32 mouse cellular contexts compared by ENCODE assay signal in the genomic region with DNA sequence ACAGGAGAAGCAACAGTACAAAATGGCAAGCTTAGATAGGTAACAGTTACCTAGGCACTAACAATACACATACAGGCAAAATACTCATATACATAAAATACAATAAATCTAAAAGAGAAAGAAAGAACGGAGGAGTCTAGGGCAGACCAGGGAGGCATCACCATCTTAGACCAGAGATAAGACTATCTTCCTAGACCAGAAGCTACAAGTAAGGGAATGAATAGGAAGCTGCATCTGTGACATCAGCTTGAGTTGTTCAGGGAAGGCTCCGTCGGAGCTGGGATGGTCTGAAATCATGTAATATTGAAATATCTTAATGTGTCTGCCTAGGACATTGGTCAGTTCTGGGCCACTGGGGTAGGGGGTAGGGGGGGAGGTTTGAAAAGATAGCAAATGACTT. TPM values are rescaled to one million over a fixed set of nuclear protein-coding genes. Genes with fewer than 3 reads are reported as not detected.
DNase-seq lines count a peak whose midpoint lies in the region; ATAC-seq and TF ChIP-seq lines count a peak whose summit lies in the region.
"Had no signal": no experiment of that assay in that cellular context is flagged by ENCODE, and none has a peak within 500 bp of the region (broad histone marks: within the 10 kb centered on the region; RNA-seq: fewer than 3 reads in every experiment).

No protein-coding gene starts in this region.

- ATAC-seq in midbrain, embryonic 15.5 days (replicated peaks) = no peak
- ATAC-seq in midbrain, postnatal 0 days (ENCODE audit: low FRiP score) = no peak
- peak; percentile 71 for ATAC-seq in erythroid progenitor cell, adult 5-6 weeks (replicated peaks; ENCODE audit: low FRiP score, poor library complexity, severe bottlenecking)
- ATAC-seq in liver, embryonic 16.5 days (ENCODE audit: low read depth) = peak; percentile 60
- ATAC-seq in megakaryocyte, adult 5-6 weeks (ENCODE audit: poor library complexity, severe bottlenecking) = no peak
- ATAC-seq: inflammation-experienced regulatory T-cells, adult 6 months; lung, postnatal 0 days had no signal

- H3K4me2 ChIP-seq in midbrain, embryonic 15.5 days = 0 out of 2 replicates have a peak overlapping the region, but pooled peaks have one; percentile 78
- H3K4me2 ChIP-seq in midbrain, postnatal 0 days (ENCODE audit: low read depth, low read length, poor library complexity, severe bottlenecking) = no peak overlapping the region
- H3K4me2 ChIP-seq in liver, embryonic 16.5 days (ENCODE audit: low read depth, low read length) = peak overlapping the region; percentile 95

- no peak for DNase-seq in midbrain, postnatal 0 days (ENCODE audit: low spot score)
- DNase-seq in natural killer cell, adult 2 months (ENCODE audit: low spot score in 2 of 2) = no peak
- DNase-seq in lung, postnatal 10 days = no peak
- DNase-seq: adrenal gland, postnatal 36 days; cerebellum, adult 8-10 months; cerebellum, postnatal 25 days; gastrocnemius, postnatal 10 days; heart, postnatal 10 days; kidney, adult 11 months; kidney, postnatal 25 days; lung, adult 18-20 months; right cerebral cortex, postnatal 4 days; thymus, adult 2 months; thymus, postnatal 4 days had no signal

- peaks cover 18% of the 10 kb centered on the region for H3K4me1 ChIP-seq in midbrain, embryonic 15.5 days
- H3K4me1 ChIP-seq in midbrain, postnatal 0 days (ENCODE audit: insufficient read depth, low read length) = no peaks in the 10 kb centered on the region; the same call in 1 of the 2 replicates
- H3K4me1 ChIP-seq in liver, embryonic 16.5 days (ENCODE audit: control insufficient read depth, low read depth, low read length) = peaks cover 35% of the 10 kb centered on the region

- H3K27me3 ChIP-seq in midbrain, embryonic 15.5 days (replicated peaks) = peaks cover 11% of the 10 kb centered on the region; the same call in 1 of the 2 replicates
- no peaks in the 10 kb centered on the region for H3K27me3 ChIP-seq in midbrain, postnatal 0 days (ENCODE audit: insufficient read depth, low read length)
- H3K27me3 ChIP-seq in liver, embryonic 16.5 days (ENCODE audit: control insufficient read depth, insufficient read depth, low read depth, low read length) = peaks cover 4% of the 10 kb centered on the region

- WGBS in midbrain, embryonic 15.5 days = 88% methylated on average over 3 of the region's 3 CpGs
- 90% methylated on average over 3 of the region's 3 CpGs for WGBS in midbrain, postnatal 0 days
- 24% methylated on average over 3 of the region's 3 CpGs for WGBS in liver, embryonic 16.5 days (ENCODE audit: insufficient replicate concordance)

- no peak for TF ChIP-seq CTCF in midbrain, postnatal 0 days (IDR thresholded peaks at IDR 0.05)

- no peak overlapping the region for H3K9ac ChIP-seq in midbrain, embryonic 15.5 days
- no peak overlapping the region for H3K9ac ChIP-seq in midbrain, postnatal 0 days (replicated peaks; ENCODE audit: low read length, poor library complexity, severe bottlenecking)
- no peak overlapping the region for H3K9ac ChIP-seq in liver, embryonic 16.5 days (ENCODE audit: low read depth, low read length)
- H3K9ac ChIP-seq: embryonic facial prominence, embryonic 12.5 days; forebrain, embryonic 12.5 days; heart, embryonic 13.5 days; kidney, embryonic 15.5 days; limb, embryonic 12.5 days; midbrain, embryonic 12.5 days had no signal

- H3K9me3 ChIP-seq in midbrain, embryonic 15.5 days = no peaks in the 10 kb centered on the region
- no peaks in the 10 kb centered on the region for H3K9me3 ChIP-seq in midbrain, postnatal 0 days (ENCODE audit: low read length)
- no peaks in the 10 kb centered on the region for H3K9me3 ChIP-seq in liver, embryonic 16.5 days (replicated peaks; ENCODE audit: control insufficient read depth, low read length)
- H3K9me3 ChIP-seq: embryonic facial prominence, embryonic 12.5 days; forebrain, embryonic 12.5 days; hindbrain, embryonic 15.5 days; kidney, embryonic 15.5 days; limb, embryonic 12.5 days; midbrain, embryonic 12.5 days had no signal

- 0 out of 2 replicates have a peak overlapping the region, but pooled peaks have one; percentile 62 for H3K4me3 ChIP-seq in midbrain, embryonic 15.5 days
- H3K4me3 ChIP-seq in midbrain, postnatal 0 days (ENCODE audit: low read depth, low read length) = no peak overlapping the region
- peak overlapping the region; percentile 17; the same call in 1 of the 2 replicates for H3K4me3 ChIP-seq in liver, embryonic 16.5 days (ENCODE audit: low read depth, low read length)
- H3K4me3 ChIP-seq: layer of hippocampus, adult 2 months; left cerebral cortex, adult 2 months had no signal

- H3K36me3 ChIP-seq in midbrain, embryonic 15.5 days (replicated peaks) = no peaks in the 10 kb centered on the region
- H3K36me3 ChIP-seq in midbrain, postnatal 0 days (ENCODE audit: insufficient read depth, low read length) = no peaks in the 10 kb centered on the region
- H3K36me3 ChIP-seq in liver, embryonic 16.5 days (ENCODE audit: control insufficient read depth, insufficient read depth) = no peaks in the 10 kb centered on the region
- H3K36me3 ChIP-seq: embryonic facial prominence, embryonic 12.5 days; forebrain, embryonic 12.5 days; heart, embryonic 13.5 days; hindbrain, embryonic 15.5 days; kidney, embryonic 15.5 days; limb, embryonic 12.5 days; midbrain, embryonic 12.5 days had no signal

- H3K27ac ChIP-seq in midbrain, embryonic 15.5 days = no peak overlapping the region
- no peak overlapping the region for H3K27ac ChIP-seq in midbrain, postnatal 0 days (ENCODE audit: low read depth, low read length)
- H3K27ac ChIP-seq in liver, embryonic 16.5 days (ENCODE audit: low read length) = no peak overlapping the region
- H3K27ac ChIP-seq: embryonic facial prominence, embryonic 12.5 days; forebrain, embryonic 12.5 days; heart, embryonic 13.5 days; hindbrain, embryonic 15.5 days; kidney, embryonic 15.5 days; layer of hippocampus, adult 2 months; left cerebral cortex, adult 2 months; limb, embryonic 12.5 days; midbrain, embryonic 12.5 days had no signal

RNA-seq across cellular contexts. Expression of a gene that starts 13.0 kb away (rescaled TPM):
- 0.53 and 0.54 TPM in 2 replicates for polyA plus RNA-seq in midbrain, embryonic 15.5 days (2015; fragmentation: Nextera tagmentation; extraction: Ambion mirVana)
- 0.57 TPM in 1 of 2 replicates, not detected in the other for total RNA-seq in midbrain, postnatal 0 days (2014; rRNA removed)
- polyA plus RNA-seq in midbrain, postnatal 0 days (2015; fragmentation: Nextera tagmentation; extraction: Ambion mirVana) = 0.25 and 0.48 TPM in 2 replicates
- total RNA-seq in erythroid progenitor cell, adult 5-6 weeks (2015; ENCODE audit: low replicate concordance) = 12.2 and 20.2 TPM in 2 replicates
- 7.3 and 7.6 TPM in 2 replicates for total RNA-seq in erythroid progenitor cell, adult 5-6 weeks (2017; ENCODE audit: low replicate concordance)
- 4.1 and 4.3 TPM in 2 replicates for polyA plus RNA-seq in liver, embryonic 16.5 days (2015; fragmentation: Nextera tagmentation; extraction: Ambion mirVana)
- 34.6 and 34.8 TPM in 2 replicates for total RNA-seq in megakaryocyte, adult 5-6 weeks (2015)
- total RNA-seq in megakaryocyte, adult 5-6 weeks (2017) = 30.0 and 47.4 TPM in 2 replicates
- total RNA-seq: heart, postnatal 10 days; layer of hippocampus, adult 2 months; layer of hippocampus, postnatal 14 days; left cerebral cortex, postnatal 25 days had no signal
- polyA plus RNA-seq: inflammation-experienced regulatory T-cells, adult 6 months had no signal

RNA-seq across cellular contexts. Expression of a gene that starts 33.0 kb away (rescaled TPM):
- 10.7 and 11.7 TPM in 2 replicates for polyA plus RNA-seq in midbrain, embryonic 15.5 days (2015; fragmentation: Nextera tagmentation; extraction: Ambion mirVana)
- 18.1 and 19.8 TPM in 2 replicates for total RNA-seq in midbrain, postnatal 0 days (2014; rRNA removed)
- 12.8 and 14.2 TPM in 2 replicates for polyA plus RNA-seq in midbrain, postnatal 0 days (2015; fragmentation: Nextera tagmentation; extraction: Ambion mirVana)
- 78.6 and 80.1 TPM in 2 replicates for total RNA-seq in erythroid progenitor cell, adult 5-6 weeks (2015; ENCODE audit: low replicate concordance)
- total RNA-seq in erythroid progenitor cell, adult 5-6 weeks (2017; ENCODE audit: low replicate concordance) = 29.8 and 53.5 TPM in 2 replicates
- 28.6 and 30.3 TPM in 2 replicates for polyA plus RNA-seq in liver, embryonic 16.5 days (2015; fragmentation: Nextera tagmentation; extraction: Ambion mirVana)
- total RNA-seq in megakaryocyte, adult 5-6 weeks (2015) = 499 and 513 TPM in 2 replicates
- total RNA-seq in megakaryocyte, adult 5-6 weeks (2017) = 540 and 572 TPM in 2 replicates

RNA-seq across cellular contexts. Expression of a gene that starts 55.4 kb away (rescaled TPM):
- 1.8 and 1.9 TPM in 2 replicates for polyA plus RNA-seq in midbrain, embryonic 15.5 days (2015; fragmentation: Nextera tagmentation; extraction: Ambion mirVana)
- total RNA-seq in midbrain, postnatal 0 days (2014; rRNA removed) = 1.8 and 6.6 TPM in 2 replicates
- 2.1 and 3.6 TPM in 2 replicates for polyA plus RNA-seq in midbrain, postnatal 0 days (2015; fragmentation: Nextera tagmentation; extraction: Ambion mirVana)
- total RNA-seq in erythroid progenitor cell, adult 5-6 weeks (2015; ENCODE audit: low replicate concordance) = 29.2 and 34.8 TPM in 2 replicates
- total RNA-seq in erythroid progenitor cell, adult 5-6 weeks (2017; ENCODE audit: low replicate concordance) = 5.0 and 32.1 TPM in 2 replicates
- polyA plus RNA-seq in liver, embryonic 16.5 days (2015; fragmentation: Nextera tagmentation; extraction: Ambion mirVana) = 6.1 and 6.7 TPM in 2 replicates
- 226 and 271 TPM in 2 replicates for total RNA-seq in megakaryocyte, adult 5-6 weeks (2015)
- 174 and 196 TPM in 2 replicates for total RNA-seq in megakaryocyte, adult 5-6 weeks (2017)
- polyA plus RNA-seq: neural tube, embryonic 11.5 days had no signal

Comparison
In these comparisons a context has a peak if more than half of its experiments do, and no peak if none do; other contexts are left out.
1. ATAC-seq: peak in erythroid progenitor cell, adult 5-6 weeks (single experiment) and liver, embryonic 16.5 days (single experiment); none in midbrain, embryonic 15.5 days (single experiment), midbrain, postnatal 0 days (single experiment) and megakaryocyte, adult 5-6 weeks (single experiment).
2. RNA of a gene that starts 33.0 kb away (total RNA-seq): 499 to 572 TPM in megakaryocyte, adult 5-6 weeks; 29.8 to 80.1 TPM in erythroid progenitor cell, adult 5-6 weeks and 18.1 to 19.8 TPM in midbrain, postnatal 0 days; every median in the first group is over 4 times any median in the second.
3. RNA of a gene that starts 55.4 kb away (total RNA-seq): 174 to 271 TPM in megakaryocyte, adult 5-6 weeks; 5.0 to 34.8 TPM in erythroid progenitor cell, adult 5-6 weeks and 1.8 to 6.6 TPM in midbrain, postnatal 0 days; every median in the first group is over 4 times any median in the second.